Mouse (Mus musculus) ES-Bruce4 (cell line): Measurements from ENCODE around the gene Ryr1.

Experiments used
- CTCF ChIP-seq: IDR thresholded peaks from one replicate; pipeline ENCODE4 v1.8.1; 2011; ENCODE audit warnings: low read depth, low read length
- EP300 ChIP-seq: IDR thresholded peaks from 2 replicates; pipeline ENCODE4 v1.6.1; 2011; ENCODE audit warnings: low read depth, low read length; ENCODE audit not compliant: insufficient read depth
- POLR2A ChIP-seq: IDR thresholded peaks from one replicate; pipeline ENCODE4 v1.8.1; 2011; ENCODE audit warnings: low read length; ENCODE audit not compliant: insufficient read depth

- TF ChIP-seq CTCF (no peak), POLR2A (no peak), EP300 (no peak)
These were observed 155.7 kb downstream of the Ryr1 start for GRCm38 (mm10) chr7:28969271-28969670.
